Mouse (Mus musculus): ENCODE data around the gene Cplx1. TPM values are rescaled to one million over a fixed set of nuclear protein-coding genes. Genes with fewer than 3 reads are reported as not detected.
"Not testable (repeated sequence)": the region's sequence is repeated elsewhere in the genome, so short reads cannot be mapped to it uniquely, and the experiment has no call there.

Gene Cplx1
- polyA plus RNA-seq, 1 experiment from 2014 or later: 12.3 TPM

DNA sequence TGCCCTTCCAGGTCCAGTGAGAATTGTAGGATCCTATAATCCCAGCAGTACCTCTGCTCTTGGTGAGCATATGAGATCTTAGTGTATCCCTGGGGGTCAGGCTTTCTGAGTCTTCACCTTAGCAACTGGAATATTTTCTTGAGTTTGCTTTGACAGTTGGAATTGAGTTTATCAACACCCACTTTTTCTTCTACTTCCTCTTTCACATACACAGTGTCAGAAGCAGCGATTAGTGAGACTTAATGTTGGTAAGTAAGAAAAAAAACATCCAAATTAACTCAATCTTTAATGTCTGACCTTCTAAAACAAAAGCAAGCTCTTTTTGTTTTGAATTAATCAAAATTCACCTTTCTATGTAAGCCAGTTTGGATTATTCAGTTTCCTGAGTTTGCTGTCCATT is 48.3 kb downstream of the Cplx1 start:
- H3K9ac ChIP-seq: no peak overlapping the region
- no peaks in the 10 kb centered on the region for H3K4me1 ChIP-seq
- no peak overlapping the region for H3K27ac ChIP-seq
- no peaks in the 10 kb centered on the region for H3K27me3 ChIP-seq
- H3K36me3 ChIP-seq (replicated peaks): peaks cover 92% of the 10 kb centered on the region
- H3K4me2 ChIP-seq: no peak overlapping the region
- H3K4me3 ChIP-seq (replicated peaks): no peak overlapping the region
- 85% methylated on average over 1 of the region's 1 CpGs for WGBS
- no peak for ATAC-seq (ENCODE audit: low FRiP score)
- no peaks in the 10 kb centered on the region for H3K9me3 ChIP-seq

DNA sequence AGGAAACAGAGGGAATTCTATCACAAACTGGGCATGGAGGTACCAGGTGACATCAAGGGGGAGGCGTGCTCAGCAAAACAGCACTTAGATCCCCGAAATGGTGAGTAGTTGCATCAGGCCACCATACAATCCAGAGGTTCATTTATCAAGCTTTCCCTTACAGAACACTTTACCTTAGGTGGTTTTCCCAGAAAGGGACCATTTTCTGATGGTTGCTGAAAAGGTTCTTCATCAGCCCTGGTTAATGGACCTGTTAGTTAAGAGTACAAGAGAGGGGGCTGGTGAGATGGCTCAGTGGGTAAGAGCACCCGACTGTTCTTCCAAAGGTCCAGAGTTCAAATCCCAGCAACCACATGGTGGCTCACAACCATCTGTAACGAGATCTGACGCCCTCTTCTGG is 63.7 kb downstream of the Cplx1 start:
- peaks cover 63% of the 10 kb centered on the region for H3K36me3 ChIP-seq (replicated peaks)
- not testable (repeated sequence) for H3K9me3 ChIP-seq; H3K4me3 ChIP-seq (replicated peaks); H3K27me3 ChIP-seq; H3K27ac ChIP-seq; H3K4me1 ChIP-seq; H3K4me2 ChIP-seq; ATAC-seq (ENCODE audit: low FRiP score); H3K9ac ChIP-seq
- WGBS: 94% methylated on average over 5 of the region's 5 CpGs

DNA sequence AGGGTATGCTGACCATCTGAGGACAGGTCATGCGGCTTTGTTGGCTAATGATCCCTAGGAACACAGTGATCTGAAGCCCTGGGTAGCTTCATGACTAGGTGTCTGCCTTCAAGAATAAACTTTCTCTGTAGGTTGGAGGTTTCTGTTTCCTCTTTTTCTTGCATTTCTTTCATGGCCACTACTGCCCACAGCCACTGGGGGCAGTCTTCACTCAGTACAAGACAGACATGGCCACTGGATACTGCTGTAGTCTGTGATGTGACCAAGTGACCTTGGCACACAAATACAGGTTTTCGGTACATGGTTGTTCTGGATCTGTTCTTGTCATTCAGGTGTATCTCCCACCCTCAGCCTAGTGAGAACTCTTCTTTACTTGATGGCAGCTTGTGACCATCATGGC is 64.6 kb downstream of the Cplx1 start:
- Histone ChIP-seq H3K36me3 (replicated peaks) (peaks cover 54% of the 10 kb centered on the region), H3K27me3 (no peaks in the 10 kb centered on the region), H3K9me3 (no peaks in the 10 kb centered on the region), H3K4me3 (replicated peaks) (no peak overlapping the region), H3K27ac (no peak overlapping the region), H3K4me1 (no peaks in the 10 kb centered on the region), H3K4me2 (no peak overlapping the region), H3K9ac (no peak overlapping the region)
- 91% methylated on average over 2 of the region's 2 CpGs for WGBS
- ATAC-seq (ENCODE audit: low FRiP score): no peak

DNA sequence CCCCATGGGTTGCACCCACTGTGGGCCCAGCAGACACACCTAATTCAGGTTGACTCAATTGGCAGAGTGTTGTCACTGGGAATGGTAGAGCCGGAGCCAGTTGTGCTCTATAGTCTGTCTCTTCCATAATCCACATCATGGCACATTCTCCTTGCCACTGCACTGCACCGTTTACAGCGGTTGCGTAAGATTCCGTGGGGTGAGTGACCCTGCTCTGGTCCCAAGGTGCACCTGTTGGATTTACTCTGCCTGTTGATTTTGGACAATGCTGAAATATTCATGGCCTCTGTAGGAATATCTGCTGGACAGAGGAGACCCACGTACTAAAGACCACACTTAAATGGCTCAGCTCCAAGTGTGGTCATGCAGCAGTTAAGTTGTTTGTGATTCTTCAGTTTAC is 66.8 kb downstream of the Cplx1 start:
- peaks cover 46% of the 10 kb centered on the region for H3K36me3 ChIP-seq (replicated peaks)
- 95% methylated on average over 6 of the region's 6 CpGs for WGBS
- no peak overlapping the region for H3K4me2 ChIP-seq
- H3K4me3 ChIP-seq (replicated peaks): no peak overlapping the region
- no peak overlapping the region for H3K9ac ChIP-seq
- no peaks in the 10 kb centered on the region for H3K4me1 ChIP-seq
- no peaks in the 10 kb centered on the region for H3K9me3 ChIP-seq
- no peak overlapping the region for H3K27ac ChIP-seq
- H3K27me3 ChIP-seq: no peaks in the 10 kb centered on the region
- no peak for ATAC-seq (ENCODE audit: low FRiP score)

DNA sequence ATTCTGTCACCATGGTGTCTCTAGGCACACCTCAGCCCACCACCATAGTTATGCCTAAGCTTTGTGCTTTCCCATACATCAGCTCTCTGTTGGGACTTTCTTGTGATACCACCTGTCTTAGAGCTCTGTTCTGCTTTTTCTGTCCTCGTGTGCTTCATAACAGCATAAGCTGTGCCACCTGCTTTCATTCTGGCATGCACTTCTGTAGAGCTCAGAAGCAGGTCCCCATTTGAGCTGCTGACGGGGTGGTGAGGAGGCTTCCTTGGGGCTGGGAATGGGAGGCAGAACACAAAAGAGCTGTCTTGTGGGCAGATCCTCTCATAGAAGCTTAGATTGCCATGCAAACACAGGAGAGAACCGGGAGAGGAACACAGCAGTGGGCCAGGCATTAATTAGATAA is 73.8 kb downstream of the Cplx1 start:
- no peak overlapping the region for H3K4me2 ChIP-seq
- H3K27ac ChIP-seq: no peak overlapping the region
- H3K9me3 ChIP-seq: no peaks in the 10 kb centered on the region
- no peaks in the 10 kb centered on the region for H3K27me3 ChIP-seq
- WGBS: 88% methylated on average over 3 of the region's 3 CpGs
- H3K9ac ChIP-seq: no peak overlapping the region
- H3K4me1 ChIP-seq: no peaks in the 10 kb centered on the region
- H3K36me3 ChIP-seq (replicated peaks): peaks cover 78% of the 10 kb centered on the region
- no peak overlapping the region for H3K4me3 ChIP-seq (replicated peaks)
- no peak for ATAC-seq (ENCODE audit: low FRiP score)

DNA sequence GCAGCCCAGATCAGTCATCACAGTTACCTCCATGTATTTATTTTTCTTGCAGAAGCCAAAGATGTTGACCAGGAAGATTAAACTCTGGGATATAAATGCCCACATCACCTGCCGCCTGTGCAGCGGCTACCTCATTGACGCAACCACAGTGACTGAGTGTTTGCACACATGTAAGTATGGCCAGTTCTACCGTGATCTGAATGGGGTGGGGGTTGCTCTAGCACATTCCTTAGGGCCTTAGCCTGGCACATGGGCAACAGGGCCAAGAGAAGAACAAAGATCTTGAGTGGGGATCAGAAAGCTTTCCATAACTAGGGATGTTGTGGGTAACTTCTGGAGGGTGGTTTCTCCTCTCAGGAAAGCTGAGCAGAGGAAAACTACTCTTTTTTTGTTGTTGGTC is 76.1 kb downstream of the Cplx1 start:
- ATAC-seq (ENCODE audit: low FRiP score): no peak

DNA sequence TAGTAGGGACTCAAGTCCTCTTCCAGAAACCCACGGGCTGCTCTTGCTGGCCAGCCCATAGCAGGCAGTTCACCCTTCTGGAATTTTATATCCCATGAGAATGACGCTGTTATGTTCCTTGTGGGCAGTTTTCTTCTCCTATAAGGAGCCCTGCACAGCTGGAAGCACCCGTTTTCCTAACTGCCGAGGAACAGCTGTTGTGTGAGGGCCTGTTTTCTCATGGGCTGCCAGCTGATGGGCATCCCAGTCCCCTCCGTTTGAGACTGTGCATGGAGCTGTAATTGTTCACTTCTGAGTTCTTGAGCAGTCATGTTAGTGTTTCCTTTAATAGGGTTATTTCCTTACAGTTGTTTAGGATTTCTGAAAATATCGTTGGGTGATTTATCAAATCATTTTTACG is 80.2 kb downstream of the Cplx1 start:
- Histone ChIP-seq H3K36me3 (replicated peaks) (peaks cover 40% of the 10 kb centered on the region), H3K9me3 (no peaks in the 10 kb centered on the region), H3K27ac (no peak overlapping the region), H3K4me2 (no peak overlapping the region), H3K4me3 (replicated peaks) (no peak overlapping the region), H3K4me1 (peaks cover 22% of the 10 kb centered on the region), H3K9ac (no peak overlapping the region), H3K27me3 (no peaks in the 10 kb centered on the region)
- ATAC-seq (ENCODE audit: low FRiP score): no peak
- WGBS: 85% methylated on average over 7 of the region's 7 CpGs

More for the DNA sequence above, 76.1 kb downstream of the Cplx1 start:
- Histone ChIP-seq H3K4me1 (peaks cover 8% of the 10 kb centered on the region), H3K9ac (no peak overlapping the region), H3K4me2 (no peak overlapping the region), H3K36me3 (replicated peaks) (peaks cover 73% of the 10 kb centered on the region), H3K27me3 (no peaks in the 10 kb centered on the region), H3K9me3 (no peaks in the 10 kb centered on the region), H3K4me3 (replicated peaks) (no peak overlapping the region), H3K27ac (no peak overlapping the region)
- 93% methylated on average over 4 of the region's 4 CpGs for WGBS

Other genes with a start within 250 kb of the Cplx1 start
- 7.3 and 8.3 TPM in 2 replicates for gene Pigg, start 237.4 kb downstream of the Cplx1 start, polyA plus RNA-seq (2016; fragmentation: Nextera tagmentation; extraction: Ambion mirVana)
- 0.10 TPM in 1 of 2 replicates, not detected in the other for gene Gm42517, start 182.1 kb downstream of the Cplx1 start, polyA plus RNA-seq (2016; fragmentation: Nextera tagmentation; extraction: Ambion mirVana)
- 0.17 TPM in 1 of 2 replicates, not detected in the other for gene Pde6b, start 161.6 kb downstream of the Cplx1 start, polyA plus RNA-seq (2016; fragmentation: Nextera tagmentation; extraction: Ambion mirVana)
- gene Atp5k, start 115.6 kb downstream of the Cplx1 start, polyA plus RNA-seq (2016; fragmentation: Nextera tagmentation; extraction: Ambion mirVana): 430 and 435 TPM in 2 replicates
- gene Mfsd7a, start 101.1 kb downstream of the Cplx1 start, polyA plus RNA-seq (2016; fragmentation: Nextera tagmentation; extraction: Ambion mirVana): 0.10 TPM in 1 of 2 replicates, not detected in the other
- gene Pcgf3, start 88.8 kb downstream of the Cplx1 start, polyA plus RNA-seq (2016; fragmentation: Nextera tagmentation; extraction: Ambion mirVana): 36.2 and 36.8 TPM in 2 replicates
- 57.7 and 61.0 TPM in 2 replicates for gene Gak, start 79.7 kb upstream of the Cplx1 start, polyA plus RNA-seq (2016; fragmentation: Nextera tagmentation; extraction: Ambion mirVana)
- 19.6 and 20.0 TPM in 2 replicates for gene Tmem175, start 79.7 kb upstream of the Cplx1 start, polyA plus RNA-seq (2016; fragmentation: Nextera tagmentation; extraction: Ambion mirVana)
- gene Idua, start 110.3 kb upstream of the Cplx1 start, polyA plus RNA-seq (2016; fragmentation: Nextera tagmentation; extraction: Ambion mirVana): 9.5 and 9.6 TPM in 2 replicates
- gene Dgkq, start 119.6 kb upstream of the Cplx1 start, polyA plus RNA-seq (2016; fragmentation: Nextera tagmentation; extraction: Ambion mirVana): 19.7 and 20.7 TPM in 2 replicates
- 1.2 TPM in 2 replicates for gene Slc26a1, start 125.5 kb upstream of the Cplx1 start, polyA plus RNA-seq (2016; fragmentation: Nextera tagmentation; extraction: Ambion mirVana)
- gene Fgfrl1, start 142.4 kb upstream of the Cplx1 start, polyA plus RNA-seq (2016; fragmentation: Nextera tagmentation; extraction: Ambion mirVana): 17.6 and 19.3 TPM in 2 replicates
- gene Rnf212, start 225.0 kb upstream of the Cplx1 start, polyA plus RNA-seq (2016; fragmentation: Nextera tagmentation; extraction: Ambion mirVana): 0.29 TPM in 1 of 2 replicates, not detected in the other
- gene Tmed11, start 245.3 kb upstream of the Cplx1 start, polyA plus RNA-seq (2016; fragmentation: Nextera tagmentation; extraction: Ambion mirVana): not detected in 2 replicates

Measured in forebrain, embryonic 12.5 days (tissue).